Mouse (Mus musculus): ENCODE measurements around the gene Vwa7. TPM values are rescaled to one million over a fixed set of nuclear protein-coding genes. Genes with fewer than 3 reads are reported as not detected.

Gene Vwa7
- polyA plus RNA-seq, 1 experiment from 2014 or later: 0.30 TPM

- peaks cover 3% of the 10 kb centered on the region; the same call in 1 of the 2 replicates for H3K4me1 ChIP-seq (ENCODE audit: insufficient read depth, low read depth, low read length)
- H3K9ac ChIP-seq (replicated peaks; ENCODE audit: low read depth): no peak overlapping the region
- no peaks in the 10 kb centered on the region for H3K36me3 ChIP-seq (ENCODE audit: insufficient read depth, low read length)
- no peaks in the 10 kb centered on the region for H3K27me3 ChIP-seq (replicated peaks; ENCODE audit: insufficient read depth, low read length)
- WGBS: 87% methylated on average over 5 of the region's 5 CpGs
- no peak overlapping the region for H3K4me2 ChIP-seq (replicated peaks; ENCODE audit: low read depth, low read length)
- H3K27ac ChIP-seq (ENCODE audit: low read length): no peak overlapping the region
- H3K4me3 ChIP-seq (ENCODE audit: low read depth, low read length): no peak overlapping the region
- TF ChIP-seq EP300 (IDR thresholded peaks at IDR 0.05): no peak
- 0 out of 2 replicates have a peak, but pooled peaks have one; percentile 9 for TF ChIP-seq CTCF (IDR thresholded peaks at IDR 0.05)
- no peaks in the 10 kb centered on the region for H3K9me3 ChIP-seq (ENCODE audit: low read length)
- DNase-seq (ENCODE audit: low spot score): no peak
- no peak for ATAC-seq
These were observed 6.8 kb downstream of the Vwa7 start for GRCm38 (mm10) chr17:35023221-35023620.

DNA sequence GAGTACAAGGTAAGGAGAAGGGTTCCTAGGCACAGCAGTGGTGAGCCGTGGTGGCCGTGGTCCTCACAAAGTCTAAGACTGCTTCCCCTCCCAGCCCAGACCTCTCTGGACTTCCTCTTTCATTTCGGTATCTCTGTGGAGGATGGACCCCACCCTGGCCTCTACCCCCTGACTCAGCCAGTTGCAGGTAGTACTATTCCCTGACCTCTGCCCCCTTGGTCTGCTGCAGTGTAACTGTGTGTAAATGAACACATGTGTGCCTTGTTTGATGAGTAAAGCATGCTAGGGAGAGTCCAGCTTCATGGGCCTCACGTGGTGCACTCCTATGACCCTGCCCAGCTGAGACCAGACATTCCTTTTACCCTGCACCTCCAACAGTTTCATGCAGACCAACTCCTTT lies 7.4 kb downstream of the Vwa7 start:
- peaks cover 3% of the 10 kb centered on the region; the same call in 1 of the 2 replicates for H3K4me1 ChIP-seq (ENCODE audit: insufficient read depth, low read depth, low read length)
- H3K27ac ChIP-seq (ENCODE audit: low read length): no peak overlapping the region
- no peak overlapping the region for H3K4me3 ChIP-seq (ENCODE audit: low read depth, low read length)
- H3K9ac ChIP-seq (replicated peaks; ENCODE audit: low read depth): no peak overlapping the region
- no peak for TF ChIP-seq CTCF (IDR thresholded peaks at IDR 0.05)
- no peak for TF ChIP-seq EP300 (IDR thresholded peaks at IDR 0.05)
- H3K9me3 ChIP-seq (ENCODE audit: low read length): no peaks in the 10 kb centered on the region
- ATAC-seq: no peak
- H3K4me2 ChIP-seq (replicated peaks; ENCODE audit: low read depth, low read length): no peak overlapping the region
- H3K36me3 ChIP-seq (ENCODE audit: insufficient read depth, low read length): no peaks in the 10 kb centered on the region
- whole genome bisulfite sequencing: 48% methylated on average over 4 of the region's 4 CpGs
- H3K27me3 ChIP-seq (replicated peaks; ENCODE audit: insufficient read depth, low read length): no peaks in the 10 kb centered on the region
- no peak for DNase-seq (ENCODE audit: low spot score)

DNA sequence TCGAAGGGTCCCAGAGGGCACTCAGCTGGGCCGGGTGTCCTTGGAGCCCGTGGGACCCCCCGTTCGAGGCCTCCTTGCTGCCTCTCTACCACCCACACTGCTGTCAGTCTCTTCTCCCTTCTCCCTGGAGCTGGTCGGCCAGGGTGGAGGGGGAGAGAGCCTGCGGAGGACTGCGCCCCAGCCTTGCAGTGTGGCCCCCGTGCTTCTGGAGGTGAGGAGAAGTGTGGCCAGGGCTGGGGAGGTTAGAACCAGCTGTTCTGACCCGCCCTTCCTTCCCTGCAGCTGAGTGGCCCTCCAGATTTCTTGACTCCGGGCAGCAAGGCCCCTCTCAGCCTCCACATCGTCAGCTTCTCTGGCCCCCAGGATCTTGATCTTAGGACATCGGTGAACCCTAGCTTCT lies 7.9 kb downstream of the Vwa7 start:
- Histone ChIP-seq H3K36me3 (ENCODE audit: insufficient read depth, low read length) (no peaks in the 10 kb centered on the region), H3K27ac (ENCODE audit: low read length) (no peak overlapping the region), H3K9me3 (ENCODE audit: low read length) (no peaks in the 10 kb centered on the region), H3K4me1 (ENCODE audit: insufficient read depth, low read depth, low read length) (peaks cover 3% of the 10 kb centered on the region; the same call in 1 of the 2 replicates), H3K4me2 (replicated peaks; ENCODE audit: low read depth, low read length) (no peak overlapping the region), H3K27me3 (replicated peaks; ENCODE audit: insufficient read depth, low read length) (no peaks in the 10 kb centered on the region), H3K4me3 (ENCODE audit: low read depth, low read length) (no peak overlapping the region), H3K9ac (replicated peaks; ENCODE audit: low read depth) (no peak overlapping the region)
- no peak for ATAC-seq
- DNase-seq (ENCODE audit: low spot score): no peak
- no peak for TF ChIP-seq CTCF (IDR thresholded peaks at IDR 0.05)
- no peak for TF ChIP-seq EP300 (IDR thresholded peaks at IDR 0.05)
- 56% methylated on average over 12 of the region's 13 CpGs for WGBS

DNA sequence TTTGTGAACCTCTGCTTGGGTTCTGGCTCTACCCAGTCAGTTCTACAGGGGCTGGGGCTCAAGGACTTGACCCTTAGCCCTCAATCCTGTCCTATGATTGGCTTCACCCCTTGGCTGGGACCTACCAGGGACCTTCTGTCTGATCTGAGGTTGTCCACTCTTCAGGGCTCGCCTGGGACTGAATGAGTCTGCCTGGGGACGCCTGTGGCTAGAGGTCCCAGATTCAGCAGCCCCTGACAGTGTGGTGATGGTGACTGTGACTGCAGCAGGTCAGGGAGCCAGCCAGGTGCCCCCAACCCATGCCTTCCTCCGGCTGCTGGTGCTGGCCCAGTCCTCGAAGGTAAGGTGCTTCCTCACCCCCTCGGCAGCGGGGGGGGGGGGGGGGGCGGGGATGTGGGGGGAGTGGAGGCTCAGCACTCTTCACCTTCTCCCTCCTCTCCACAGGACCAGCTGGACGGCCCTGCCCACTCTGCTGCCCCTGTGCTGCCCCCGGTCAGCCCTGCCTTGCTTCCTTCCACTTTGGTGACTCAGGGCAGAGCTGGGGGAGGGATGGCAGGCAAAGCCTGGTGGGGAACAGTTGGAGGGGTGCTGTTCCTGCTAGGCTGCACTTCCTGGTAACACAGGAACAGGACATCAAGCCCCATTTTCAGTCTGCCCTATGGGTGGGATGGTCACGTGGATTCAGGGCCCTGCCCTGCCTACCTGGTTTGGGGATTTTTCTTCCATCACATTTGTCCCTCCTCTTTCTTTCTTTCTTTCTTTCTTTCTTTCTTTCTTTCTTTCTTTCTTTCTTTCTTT lies 8.5 kb downstream of the Vwa7 start:
- H3K27me3 ChIP-seq (replicated peaks; ENCODE audit: insufficient read depth, low read length): no peaks in the 10 kb centered on the region
- H3K4me1 ChIP-seq (ENCODE audit: insufficient read depth, low read depth, low read length): peaks cover 3% of the 10 kb centered on the region; the same call in 1 of the 2 replicates
- H3K27ac ChIP-seq (ENCODE audit: low read length): no peak overlapping the region
- H3K4me3 ChIP-seq (ENCODE audit: low read depth, low read length): no peak overlapping the region
- H3K9me3 ChIP-seq (ENCODE audit: low read length): no peaks in the 10 kb centered on the region
- H3K36me3 ChIP-seq (ENCODE audit: insufficient read depth, low read length): no peaks in the 10 kb centered on the region
- H3K4me2 ChIP-seq (replicated peaks; ENCODE audit: low read depth, low read length): no peak overlapping the region
- no peak overlapping the region for H3K9ac ChIP-seq (replicated peaks; ENCODE audit: low read depth)
- DNase-seq (ENCODE audit: low spot score) (peak; percentile 42), ATAC-seq (peak; percentile 20; the same call in 1 of the 2 replicates)
- 65% methylated on average over 5 of the region's 10 CpGs for WGBS
- TF ChIP-seq CTCF (IDR thresholded peaks at IDR 0.05) (no peak), EP300 (IDR thresholded peaks at IDR 0.05) (0 out of 2 replicates have a peak, but pooled peaks have one; percentile 11)

DNA sequence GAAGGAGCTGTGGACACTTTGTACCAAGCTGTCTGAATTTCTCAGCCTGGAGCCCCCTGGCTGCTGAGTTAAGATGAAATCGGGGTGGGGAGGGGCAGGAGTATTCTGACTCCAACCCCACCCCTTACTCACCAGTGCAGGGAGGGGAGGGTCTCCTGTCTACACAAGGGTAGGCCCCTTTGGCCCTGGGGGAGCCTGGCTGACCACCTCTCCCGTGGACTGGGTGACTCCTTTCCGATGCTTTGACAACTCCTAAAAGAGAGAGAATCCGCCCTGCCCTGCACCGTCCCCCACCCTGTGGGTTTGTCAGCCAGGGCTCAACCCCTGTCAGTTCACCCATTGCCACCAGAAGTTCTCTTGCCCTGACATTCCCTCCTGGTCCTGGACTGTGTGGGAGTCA lies 9.8 kb downstream of the Vwa7 start:
- WGBS: 71% methylated on average over 4 of the region's 5 CpGs
- DNase-seq (ENCODE audit: low spot score): no peak
- H3K9ac ChIP-seq (replicated peaks; ENCODE audit: low read depth): no peak overlapping the region
- no peaks in the 10 kb centered on the region for H3K9me3 ChIP-seq (ENCODE audit: low read length)
- H3K4me3 ChIP-seq (ENCODE audit: low read depth, low read length): no peak overlapping the region
- no peaks in the 10 kb centered on the region for H3K27me3 ChIP-seq (replicated peaks; ENCODE audit: insufficient read depth, low read length)
- peaks cover 3% of the 10 kb centered on the region; the same call in 1 of the 2 replicates for H3K4me1 ChIP-seq (ENCODE audit: insufficient read depth, low read depth, low read length)
- no peaks in the 10 kb centered on the region for H3K36me3 ChIP-seq (ENCODE audit: insufficient read depth, low read length)
- no peak overlapping the region for H3K4me2 ChIP-seq (replicated peaks; ENCODE audit: low read depth, low read length)
- no peak for ATAC-seq
- no peak overlapping the region for H3K27ac ChIP-seq (ENCODE audit: low read length)
- TF ChIP-seq CTCF (IDR thresholded peaks at IDR 0.05) (no peak), EP300 (IDR thresholded peaks at IDR 0.05) (no peak)

DNA sequence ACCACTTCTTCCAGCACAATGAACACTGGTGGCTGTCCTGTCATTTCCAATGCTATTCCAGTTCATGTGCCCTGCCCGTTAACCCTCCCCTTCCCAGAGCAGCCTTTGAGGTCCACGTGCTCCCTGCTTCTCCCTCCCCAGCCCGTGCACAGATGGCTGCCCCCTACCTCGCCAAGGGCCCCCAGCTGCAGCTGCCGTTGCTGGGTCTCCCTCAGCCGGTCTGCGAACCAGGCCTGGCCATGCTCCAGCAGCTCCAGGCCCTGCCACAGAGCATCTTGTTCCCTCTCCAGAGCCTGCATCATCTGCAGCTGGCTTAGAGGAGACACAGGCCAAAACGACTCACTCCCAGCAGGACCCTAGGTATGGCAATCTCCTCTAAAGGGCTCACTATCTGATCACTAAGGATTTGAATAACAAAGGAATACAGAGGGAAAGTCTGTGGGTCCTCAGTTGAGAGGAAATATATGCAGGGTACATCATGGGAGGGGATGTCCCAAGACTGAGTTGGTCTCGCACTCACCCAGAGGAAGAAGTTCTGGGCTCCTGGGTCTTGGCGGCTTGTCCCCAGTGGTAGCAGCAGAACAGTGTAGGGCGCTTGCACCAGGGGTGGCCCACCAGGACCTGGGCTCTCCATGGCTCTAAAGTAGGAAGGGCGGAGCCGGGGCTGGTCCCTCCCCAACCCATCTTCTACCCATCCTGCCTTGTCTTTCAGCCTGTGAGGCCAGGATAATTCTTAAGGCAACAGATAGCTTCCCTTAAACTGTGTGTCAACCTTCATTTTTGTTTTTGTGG lies 11.1 kb downstream of the Vwa7 start, which contains the start of gene Sapcd1:
Gene Sapcd1, minus strand, starts transcription at position 740 of the 792 bp plus-strand sequence.
- Histone ChIP-seq H3K36me3 (ENCODE audit: insufficient read depth, low read length) (no peaks in the 10 kb centered on the region), H3K27me3 (replicated peaks; ENCODE audit: insufficient read depth, low read length) (no peaks in the 10 kb centered on the region), H3K4me3 (ENCODE audit: low read depth, low read length) (no peak within 1 kb of the TSS), H3K9ac (replicated peaks; ENCODE audit: low read depth) (no peak within 1 kb of the TSS), H3K4me1 (ENCODE audit: insufficient read depth, low read depth, low read length) (peaks cover 3% of the 10 kb centered on the region; the same call in 1 of the 2 replicates), H3K9me3 (ENCODE audit: low read length) (no peaks in the 10 kb centered on the region), H3K4me2 (replicated peaks; ENCODE audit: low read depth, low read length) (no peak within 1 kb of the TSS), H3K27ac (ENCODE audit: low read length) (no peak within 1 kb of the TSS)
- ATAC-seq (no peak), DNase-seq (ENCODE audit: low spot score) (no peak)
- TF ChIP-seq CTCF (IDR thresholded peaks at IDR 0.05): no peak
- no peak for TF ChIP-seq EP300 (IDR thresholded peaks at IDR 0.05)
- WGBS: 54% methylated on average over 12 of the region's 13 CpGs
